Mouse (Mus musculus) right cerebral cortex, postnatal 25 days (tissue): ENCODE measurements around the gene Stt3a.

Experiments
- DNase-seq: peaks from one replicate; pipeline ENCODE4 v3.0.0; 2022

The Stt3a gene

GRCm38 (mm10) chr9:36767203-36768143 is at the start of gene Stt3a:
Gene Stt3a (minus strand): TSS chr9:36767679.
- DNase-seq, result peak; percentile 99

- DNase-seq, result no peak
These were observed 47.0 kb upstream of the Stt3a start for GRCm38 (mm10) chr9:36814486-36814885.

GRCm38 (mm10) chr9:36808126-36808785 is 40.8 kb upstream of the Stt3a start:
- no peak for DNase-seq

- no peak for DNase-seq
These were observed 37.9 kb upstream of the Stt3a start for GRCm38 (mm10) chr9:36805256-36805975.

GRCm38 (mm10) chr9:36803926-36804325 is 36.4 kb upstream of the Stt3a start:
- DNase-seq, result no peak

GRCm38 (mm10) chr9:36803386-36803785 is 35.9 kb upstream of the Stt3a start:
- DNase-seq, result no peak

GRCm38 (mm10) chr9:36802951-36803350 is 35.5 kb upstream of the Stt3a start:
- DNase-seq, result no peak

GRCm38 (mm10) chr9:36801961-36802360 is 34.5 kb upstream of the Stt3a start:
- DNase-seq, result no peak

GRCm38 (mm10) chr9:36796781-36797555 is 29.5 kb upstream of the Stt3a start, which contains the start of gene Ei24:
Gene Ei24 (minus strand): TSS chr9:36797393.
- DNase-seq, result peak; percentile 86

- DNase-seq, result no peak
These were observed 28.7 kb upstream of the Stt3a start for GRCm38 (mm10) chr9:36796224-36796623.

GRCm38 (mm10) chr9:36795556-36795955 is 28.1 kb upstream of the Stt3a start:
- DNase-seq, result no peak

- no peak for DNase-seq
These were observed 27.0 kb upstream of the Stt3a start for GRCm38 (mm10) chr9:36794487-36794886.

- DNase-seq, result no peak
These were observed 24.7 kb upstream of the Stt3a start for GRCm38 (mm10) chr9:36792191-36792590.

GRCm38 (mm10) chr9:36783921-36784320 is 16.4 kb upstream of the Stt3a start:
- DNase-seq, result no peak

GRCm38 (mm10) chr9:36769048-36769413 is 1.6 kb upstream of the Stt3a start:
- DNase-seq, result no peak

GRCm38 (mm10) chr9:36768156-36769047 is 923 bp upstream of the Stt3a start:
- peak; percentile 60 for DNase-seq

- no peak for DNase-seq
These were observed 3.1 kb downstream of the Stt3a start for GRCm38 (mm10) chr9:36764378-36764777.

GRCm38 (mm10) chr9:36727034-36727755 is 40.3 kb downstream of the Stt3a start, which contains the start of gene Chek1:
Gene Chek1 (minus strand): TSS chr9:36727065.
- DNase-seq, result no peak

GRCm38 (mm10) chr9:36726131-36727033 is 41.1 kb downstream of the Stt3a start:
- peak; percentile 91 for DNase-seq

GRCm38 (mm10) chr9:36716624-36717023 is 50.9 kb downstream of the Stt3a start:
- DNase-seq, result no peak
